Mouse (Mus musculus) layer of hippocampus, postnatal 25 days (tissue): ENCODE results near the gene Basp1. TPM values are rescaled to one million over a fixed set of nuclear protein-coding genes. Genes with fewer than 3 reads are reported as not detected.
A peak's percentile ranks its signal among the peaks of the same experiment; 100 is the strongest.

Experiments used
- DNase-seq, 2 experiments: peaks; one replicate each; pipeline ENCODE4 v3.0.0; 2022; ENCODE audit warnings: mixed read lengths in 2 of 2, low spot score in 1 of 2; ENCODE audit errors: extremely low spot score in 1 of 2
- total RNA-seq, 2 experiments: library from RNA; stranded (reverse); gene quantifications; 2 replicates each; pipeline ENCODE4 v1.2.3; 2021

Gene Basp1
- total RNA-seq, 2 experiments from 2014 or later: 666 to 703 TPM

GRCm38 (mm10) chr15:25420266-25420665 lies 6.7 kb upstream of the Basp1 start:
- DNase-seq: no peak

GRCm38 (mm10) chr15:25416367-25416766 lies 2.8 kb upstream of the Basp1 start:
- no peak for DNase-seq

GRCm38 (mm10) chr15:25415958-25416357 lies 2.4 kb upstream of the Basp1 start:
- DNase-seq: no peak

GRCm38 (mm10) chr15:25414747-25415119 lies 1.2 kb upstream of the Basp1 start:
- peak in 1 of 2 experiments; percentile 93 for DNase-seq

GRCm38 (mm10) chr15:25414011-25414746 lies 615 bp upstream of the Basp1 start:
- DNase-seq: peak; percentile 45 to 77

GRCm38 (mm10) chr15:25412761-25413261 lies 753 bp downstream of the Basp1 start:
- peak; percentile 27 to 40 for DNase-seq

GRCm38 (mm10) chr15:25412171-25412641 lies 1.4 kb downstream of the Basp1 start:
- peak; percentile 60 to 66 for DNase-seq

GRCm38 (mm10) chr15:25411461-25411860 lies 2.1 kb downstream of the Basp1 start:
- no peak for DNase-seq

- no peak for DNase-seq
Measured at GRCm38 (mm10) chr15:25405926-25406325, 7.6 kb downstream of the Basp1 start.

GRCm38 (mm10) chr15:25403879-25404278 lies 9.7 kb downstream of the Basp1 start:
- no peak for DNase-seq

GRCm38 (mm10) chr15:25402001-25402400 lies 11.6 kb downstream of the Basp1 start:
- DNase-seq: no peak

GRCm38 (mm10) chr15:25400276-25400675 lies 13.3 kb downstream of the Basp1 start:
- no peak for DNase-seq

GRCm38 (mm10) chr15:25395912-25396590 lies 17.5 kb downstream of the Basp1 start:
- DNase-seq: no peak

GRCm38 (mm10) chr15:25392525-25393099 lies 21.0 kb downstream of the Basp1 start:
- DNase-seq: no peak

- no peak for DNase-seq
Measured at GRCm38 (mm10) chr15:25391210-25391609, 22.4 kb downstream of the Basp1 start.

GRCm38 (mm10) chr15:25387572-25387971 lies 26.0 kb downstream of the Basp1 start:
- DNase-seq: no peak

- no peak for DNase-seq
Measured at GRCm38 (mm10) chr15:25380051-25380450, 33.5 kb downstream of the Basp1 start.

- no peak for DNase-seq
Measured at GRCm38 (mm10) chr15:25378707-25379106, 34.9 kb downstream of the Basp1 start.

- no peak for DNase-seq
Measured at GRCm38 (mm10) chr15:25376914-25377313, 36.6 kb downstream of the Basp1 start.

- no peak for DNase-seq
Measured at GRCm38 (mm10) chr15:25373486-25373885, 40.1 kb downstream of the Basp1 start.

GRCm38 (mm10) chr15:25369522-25369921 lies 44.0 kb downstream of the Basp1 start:
- DNase-seq: no peak
